ENCODE assay signal across 13 mouse cellular contexts in the genomic region with DNA sequence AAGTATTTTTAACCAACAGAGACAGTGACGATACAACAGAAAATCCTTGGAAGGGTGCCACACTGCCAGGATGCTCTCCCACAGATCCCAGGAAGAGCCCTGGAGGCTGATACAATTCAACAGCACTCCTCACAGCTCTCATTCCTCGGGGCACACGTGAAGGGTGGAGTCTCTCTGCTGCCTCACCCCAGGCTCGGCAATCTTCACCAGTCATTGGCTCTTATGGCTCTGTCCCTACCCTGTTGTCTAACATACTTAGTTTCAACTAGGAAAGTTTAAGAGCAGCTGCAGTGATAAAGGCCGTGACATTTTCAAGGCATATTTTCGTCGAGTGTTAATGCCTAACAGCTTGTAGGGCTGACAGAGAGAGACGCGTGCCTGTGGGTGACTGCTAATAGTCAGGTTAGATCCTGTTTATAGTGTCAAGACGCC.
DNase-seq lines count a peak whose midpoint lies in the region; ATAC-seq lines count a peak whose summit lies in the region.
"Had no signal": no experiment of that assay in that cellular context is flagged by ENCODE, and none has a peak within 500 bp of the region (broad histone marks: within the 10 kb centered on the region; RNA-seq: fewer than 3 reads in every experiment).

No protein-coding gene starts in this region.

- no peak for DNase-seq in heart, adult 9 months (ENCODE audit: low spot score in 2 of 2)
- peak; percentile 47 to 63 for DNase-seq in right cerebral cortex, adult 2 months (ENCODE audit: low spot score in 2 of 2)
- DNase-seq in right cerebral cortex, postnatal 14 days = no peak
- peak; percentile 70 to 84 for DNase-seq in cerebellum, postnatal 25 days
- DNase-seq in right cerebral cortex, postnatal 36 days (ENCODE audit: low spot score in 2 of 2) = peak; percentile 27 to 40
- DNase-seq in liver = no peak
- no peak for DNase-seq in thymus, postnatal 4 days
- DNase-seq: gastrocnemius, adult 2 months; kidney, adult 11 months; lung, adult 2 months had no signal

- H3K36me3 ChIP-seq in heart, embryonic 13.5 days = no peaks in the 10 kb centered on the region
- H3K36me3 ChIP-seq: embryonic facial prominence, embryonic 12.5 days; hindbrain, embryonic 12.5 days had no signal

- H3K4me1 ChIP-seq in heart, embryonic 13.5 days = peaks cover 15% of the 10 kb centered on the region
- H3K4me1 ChIP-seq: hindbrain, embryonic 12.5 days had no signal

- no peak for ATAC-seq in heart, embryonic 13.5 days (ENCODE audit: extremely low read depth, insufficient number of reproducible peaks, low FRiP score, low TSS enrichment)

- 13% methylated on average over 10 of the region's 10 CpGs for WGBS in heart, embryonic 13.5 days

- no peak overlapping the region for H3K9ac ChIP-seq in heart, embryonic 13.5 days
- H3K9ac ChIP-seq: embryonic facial prominence, embryonic 12.5 days; hindbrain, embryonic 12.5 days had no signal

- H3K27ac ChIP-seq in heart, embryonic 13.5 days (replicated peaks) = no peak overlapping the region; the same call in 1 of the 2 replicates
- H3K27ac ChIP-seq: embryonic facial prominence, embryonic 12.5 days; gastrocnemius, adult 2 months; hindbrain, embryonic 12.5 days had no signal

- no peaks in the 10 kb centered on the region for H3K9me3 ChIP-seq in heart, embryonic 13.5 days
- H3K9me3 ChIP-seq: embryonic facial prominence, embryonic 12.5 days; hindbrain, embryonic 12.5 days had no signal

- H3K4me2 ChIP-seq in heart, embryonic 13.5 days = peak overlapping the region; percentile 59
- H3K4me2 ChIP-seq: embryonic facial prominence, embryonic 12.5 days; hindbrain, embryonic 12.5 days had no signal

- H3K4me3 ChIP-seq in heart, embryonic 13.5 days = peak overlapping the region; percentile 24
- H3K4me3 ChIP-seq: embryonic facial prominence, embryonic 12.5 days; gastrocnemius, adult 2 months; hindbrain, embryonic 12.5 days had no signal

- peaks cover 13% of the 10 kb centered on the region for H3K27me3 ChIP-seq in heart, embryonic 13.5 days (replicated peaks)
- H3K27me3 ChIP-seq: embryonic facial prominence, embryonic 12.5 days; hindbrain, embryonic 12.5 days had no signal

Comparison
In these comparisons a context has a peak if more than half of its experiments do, and no peak if none do; other contexts are left out.
1. DNase-seq: peak in right cerebral cortex, adult 2 months (2 of 2), cerebellum, postnatal 25 days (2 of 2) and right cerebral cortex, postnatal 36 days (2 of 2); none in heart, adult 9 months (0 of 2), right cerebral cortex, postnatal 14 days (single experiment), liver (single experiment) and thymus, postnatal 4 days (single experiment).